Mouse (Mus musculus): ENCODE results near the gene Ndufa3.

DNA sequence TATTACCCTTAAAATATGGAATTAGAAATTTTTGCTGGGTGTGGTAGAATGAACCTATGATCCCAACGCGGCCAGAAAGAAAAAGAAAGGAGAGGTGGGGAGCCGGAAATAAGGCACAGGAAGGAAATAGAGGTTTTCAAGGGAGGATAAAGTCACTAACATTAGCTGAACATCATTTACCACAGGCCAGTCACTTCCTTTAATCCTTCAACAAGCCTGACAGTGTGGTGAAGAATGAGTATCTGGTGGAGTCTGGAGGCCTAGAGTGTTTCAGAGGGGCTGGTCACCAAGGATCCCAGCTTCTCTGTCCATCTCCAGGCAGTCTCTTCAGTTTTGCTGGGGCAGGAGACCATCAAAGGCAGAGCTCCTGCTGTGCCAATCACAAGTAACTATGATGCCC is 6.7 kb upstream of the Ndufa3 start:
- TF ChIP-seq CTCF (conservative IDR thresholded peaks at IDR 0.05; ENCODE audit: insufficient read depth, insufficient read length, low read depth, low read length) (no peak), POLR2A (IDR thresholded peaks at IDR 0.05; ENCODE audit: low read depth, low read length) (no peak)
